ENCODE assay signal across 27 mouse cellular contexts in genomic region chr2:121668256-121668655, GRCm38 (mm10).
"Had no signal": no experiment of that assay in that cellular context is flagged by ENCODE, and none has a peak within 500 bp of the region (broad histone marks: within the 10 kb centered on the region; RNA-seq: fewer than 3 reads in every experiment).

No protein-coding gene starts in this region.

- H3K4me3 ChIP-seq: gastrocnemius, adult 2 months; heart, adult 2 months; heart, embryonic 12.5 days; hindbrain, embryonic 10.5 days; hindbrain, embryonic 12.5 days; intestine, embryonic 15.5 days; layer of hippocampus, adult 2 months; left cerebral cortex, adult 2 months; limb, embryonic 10.5 days; limb, embryonic 12.5 days; liver, embryonic 13.5 days; liver, embryonic 15.5 days had no signal

- ATAC-seq: hindbrain, embryonic 16.5 days; inflammation-experienced regulatory T-cells, adult 6 months; intestine, embryonic 15.5 days; intestine, postnatal 0 days; liver, postnatal 0 days had no signal

- H3K36me3 ChIP-seq: heart, embryonic 12.5 days; hindbrain, embryonic 10.5 days; hindbrain, embryonic 12.5 days; intestine, embryonic 15.5 days; limb, embryonic 10.5 days; limb, embryonic 12.5 days; liver, embryonic 13.5 days; liver, embryonic 15.5 days had no signal

- H3K4me1 ChIP-seq: hindbrain, embryonic 10.5 days; hindbrain, embryonic 12.5 days; intestine, embryonic 15.5 days; limb, embryonic 12.5 days; liver, embryonic 13.5 days; liver, embryonic 15.5 days had no signal

- DNase-seq: gastrocnemius, adult 2 months; gastrocnemius, postnatal 10 days; gastrocnemius, postnatal 25 days; heart, adult 2 months; heart, postnatal 10 days; heart, postnatal 4 days; kidney, adult 18-20 months; kidney, adult 8-10 months; kidney, postnatal 10 days; kidney, postnatal 25 days; kidney, postnatal 4 days; liver; liver, embryonic 13.5 days; liver, postnatal 0 days had no signal

- H3K9me3 ChIP-seq: heart, embryonic 12.5 days; hindbrain, embryonic 10.5 days; hindbrain, embryonic 12.5 days; intestine, embryonic 15.5 days; limb, embryonic 10.5 days; limb, embryonic 12.5 days; liver, embryonic 13.5 days; liver, embryonic 15.5 days had no signal

- H3K27ac ChIP-seq: gastrocnemius, adult 2 months; heart, adult 2 months; hindbrain, embryonic 10.5 days; hindbrain, embryonic 12.5 days; hindbrain, embryonic 14.5 days; intestine, embryonic 15.5 days; layer of hippocampus, adult 2 months; left cerebral cortex, adult 2 months; limb, embryonic 10.5 days; limb, embryonic 12.5 days; liver, embryonic 13.5 days; liver, embryonic 15.5 days had no signal

- H3K27me3 ChIP-seq: heart, embryonic 12.5 days; hindbrain, embryonic 12.5 days; intestine, embryonic 15.5 days; limb, embryonic 12.5 days; liver, embryonic 13.5 days; liver, embryonic 15.5 days had no signal
